Comparison of ENCODE assay signal across 22 mouse cellular contexts in genomic region chr6:115584176-115584575, GRCm38 (mm10). TPM values are rescaled to one million over a fixed set of nuclear protein-coding genes. Genes with fewer than 3 reads are reported as not detected.
DNase-seq lines count a peak whose midpoint lies in the region; ATAC-seq and TF ChIP-seq lines count a peak whose summit lies in the region.
"Had no signal": no experiment of that assay in that cellular context is flagged by ENCODE, and none has a peak within 500 bp of the region (broad histone marks: within the 10 kb centered on the region; RNA-seq: fewer than 3 reads in every experiment).

No protein-coding gene starts in this region.

- no peak for TF ChIP-seq POLR2A in liver, adult 2 months (IDR thresholded peaks at IDR 0.05; ENCODE audit: extremely low read depth, insufficient read depth, low read length)
- TF ChIP-seq POLR2A in small intestine, adult 2 months (IDR thresholded peaks at IDR 0.05; ENCODE audit: low read depth, low read length) = no peak

- no peak for ATAC-seq in liver, embryonic 12.5 days
- ATAC-seq in neural tube, embryonic 15.5 days (ENCODE audit: low FRiP score) = no peak
- ATAC-seq: forebrain, embryonic 14.5 days; inflammation-experienced regulatory T-cells, adult 6 months had no signal

- H3K27ac ChIP-seq in liver, adult 2 months (replicated peaks; ENCODE audit: insufficient read depth, low read depth, low read length) = no peak overlapping the region
- H3K27ac ChIP-seq in liver, embryonic 12.5 days = no peak overlapping the region
- H3K27ac ChIP-seq in small intestine, adult 2 months (ENCODE audit: insufficient read depth, low read depth, low read length) = no peak overlapping the region
- H3K27ac ChIP-seq in neural tube, embryonic 15.5 days (replicated peaks) = no peak overlapping the region
- H3K27ac ChIP-seq: limb, embryonic 10.5 days; liver, embryonic 13.5 days; lung, embryonic 15.5 days had no signal

- 80% methylated on average over 3 of the region's 3 CpGs for WGBS in liver, adult 2 months
- WGBS in liver, embryonic 12.5 days (ENCODE audit: insufficient replicate concordance) = 65% methylated on average over 3 of the region's 3 CpGs
- 25% methylated on average over 3 of the region's 3 CpGs for WGBS in small intestine, adult 2 months
- 82% methylated on average over 3 of the region's 3 CpGs for WGBS in neural tube, embryonic 15.5 days

- H3K36me3 ChIP-seq in liver, adult 2 months (ENCODE audit: control insufficient read depth, insufficient read depth, low read length) = no peaks in the 10 kb centered on the region
- peaks cover 7% of the 10 kb centered on the region for H3K36me3 ChIP-seq in liver, embryonic 12.5 days
- peaks cover 9% of the 10 kb centered on the region; the same call in 1 of the 2 replicates for H3K36me3 ChIP-seq in small intestine, adult 2 months (ENCODE audit: control insufficient read depth, insufficient read depth, low read length)
- peaks cover 20% of the 10 kb centered on the region for H3K36me3 ChIP-seq in neural tube, embryonic 15.5 days
- H3K36me3 ChIP-seq: lung, embryonic 15.5 days had no signal

- no peaks in the 10 kb centered on the region for H3K9me3 ChIP-seq in liver, embryonic 12.5 days (replicated peaks)
- no peaks in the 10 kb centered on the region for H3K9me3 ChIP-seq in neural tube, embryonic 15.5 days (replicated peaks)
- H3K9me3 ChIP-seq: limb, embryonic 10.5 days; liver, embryonic 13.5 days; lung, embryonic 15.5 days had no signal

- no peaks in the 10 kb centered on the region; the same call in 1 of the 2 replicates for H3K79me2 ChIP-seq in liver, adult 2 months (ENCODE audit: control insufficient read depth, insufficient read depth, low read length)

- DNase-seq in kidney, adult 11 months = peak; percentile 55
- DNase-seq in kidney, postnatal 4 days = no peak
- peak; percentile 35 for DNase-seq in liver, adult 2 months (ENCODE audit: extremely low read depth, low read depth, low spot score)
- DNase-seq in NIH3T3 (ENCODE audit: low read depth) = peak; percentile 15
- DNase-seq in cerebellum, adult 8-10 months = no peak
- DNase-seq: cerebellum, adult 18-20 months; gastrocnemius, postnatal 14 days; liver, embryonic 13.5 days; midbrain, embryonic 14.5 days; right cerebral cortex, postnatal 14 days; thymus, adult 18-20 months; thymus, postnatal 4 days had no signal

- no peaks in the 10 kb centered on the region for H3K27me3 ChIP-seq in liver, adult 2 months (ENCODE audit: control insufficient read depth, insufficient read depth, low read length)
- H3K27me3 ChIP-seq in liver, embryonic 12.5 days (replicated peaks) = no peaks in the 10 kb centered on the region
- H3K27me3 ChIP-seq in small intestine, adult 2 months (ENCODE audit: control insufficient read depth, insufficient read depth, low read length) = no peaks in the 10 kb centered on the region
- no peaks in the 10 kb centered on the region for H3K27me3 ChIP-seq in neural tube, embryonic 15.5 days (replicated peaks)
- H3K27me3 ChIP-seq: liver, embryonic 13.5 days; lung, embryonic 15.5 days had no signal

- no peaks in the 10 kb centered on the region for H3K4me1 ChIP-seq in liver, adult 2 months (ENCODE audit: control insufficient read depth, insufficient read depth, low read length)
- H3K4me1 ChIP-seq in liver, embryonic 12.5 days = 0 out of 2 replicates have a peak, but pooled peaks cover 3% of the 10 kb centered on the region
- H3K4me1 ChIP-seq in small intestine, adult 2 months (ENCODE audit: control insufficient read depth, insufficient read depth, insufficient read length, low read length) = no peaks in the 10 kb centered on the region
- no peaks in the 10 kb centered on the region for H3K4me1 ChIP-seq in neural tube, embryonic 15.5 days
- H3K4me1 ChIP-seq: limb, embryonic 10.5 days; liver, embryonic 13.5 days; lung, embryonic 15.5 days had no signal

- H3K4me3 ChIP-seq in liver, adult 2 months (ENCODE audit: insufficient read depth, low read depth, low read length) = no peak overlapping the region
- H3K4me3 ChIP-seq in liver, embryonic 12.5 days = no peak overlapping the region
- H3K4me3 ChIP-seq in small intestine, adult 2 months (ENCODE audit: low read depth, low read length) = no peak overlapping the region
- no peak overlapping the region for H3K4me3 ChIP-seq in neural tube, embryonic 15.5 days (replicated peaks)
- H3K4me3 ChIP-seq: limb, embryonic 10.5 days; liver, embryonic 13.5 days; lung, embryonic 15.5 days; myocyte had no signal

- H3K4me2 ChIP-seq in liver, embryonic 12.5 days = no peak overlapping the region
- no peak overlapping the region for H3K4me2 ChIP-seq in neural tube, embryonic 15.5 days
- H3K4me2 ChIP-seq: liver, embryonic 13.5 days; lung, embryonic 15.5 days had no signal

- TF ChIP-seq CTCF in liver, adult 2 months (IDR thresholded peaks at IDR 0.05; ENCODE audit: low read depth, low read length) = peak; percentile 20; the same call in 1 of the 2 replicates
- TF ChIP-seq CTCF in small intestine, adult 2 months (IDR thresholded peaks at IDR 0.05; ENCODE audit: extremely low read depth, insufficient read length, insufficient replicate concordance, low read depth, low read length) = peak; percentile 26; the same call in 1 of the 2 replicates

- no peak overlapping the region for H3K9ac ChIP-seq in liver, adult 2 months (ENCODE audit: low read depth, low read length)
- H3K9ac ChIP-seq in liver, embryonic 12.5 days = no peak overlapping the region
- no peak overlapping the region for H3K9ac ChIP-seq in neural tube, embryonic 15.5 days (replicated peaks)
- H3K9ac ChIP-seq: liver, embryonic 13.5 days; lung, embryonic 15.5 days had no signal

RNA-seq across cellular contexts. Expression of gene Mkrn2os, which starts 8.2 kb away (rescaled TPM):
- total RNA-seq in liver, adult 2 months (2014; rRNA removed) = 19.2 and 19.5 TPM in 2 replicates
- 25.4 and 29.3 TPM in 2 replicates for polyA plus RNA-seq in liver, adult 2 months (2012; rRNA removed)
- 4.9 and 5.1 TPM in 2 replicates for polyA plus RNA-seq in liver, embryonic 12.5 days (2016; fragmentation: Nextera tagmentation; extraction: Ambion mirVana)
- polyA plus RNA-seq in small intestine, adult 2 months (2012; rRNA removed) = 97.1 and 113 TPM in 2 replicates
- 0.37 and 2.4 TPM in 2 replicates for polyA plus RNA-seq in neural tube, embryonic 15.5 days (2015; fragmentation: Nextera tagmentation; extraction: Ambion mirVana)
- total RNA-seq: left cerebral cortex, adult 8-10 months had no signal
- polyA plus RNA-seq: cortical plate, adult 2 months had no signal

RNA-seq across cellular contexts. Expression of gene Mkrn2, which starts 17.5 kb away (rescaled TPM):
- total RNA-seq in liver, adult 2 months (2014; rRNA removed) = 18.9 and 19.9 TPM in 2 replicates
- 44.0 and 58.1 TPM in 2 replicates for polyA plus RNA-seq in liver, adult 2 months (2012; rRNA removed)
- 14.4 and 15.3 TPM in 2 replicates for polyA plus RNA-seq in liver, embryonic 12.5 days (2016; fragmentation: Nextera tagmentation; extraction: Ambion mirVana)
- 50.1 and 60.8 TPM in 2 replicates for polyA plus RNA-seq in small intestine, adult 2 months (2012; rRNA removed)
- polyA plus RNA-seq in neural tube, embryonic 15.5 days (2015; fragmentation: Nextera tagmentation; extraction: Ambion mirVana) = 34.4 and 37.7 TPM in 2 replicates

RNA-seq across cellular contexts. Expression of gene Tsen2, which starts 39.7 kb away (rescaled TPM):
- total RNA-seq in liver, adult 2 months (2014; rRNA removed) = 4.1 and 5.6 TPM in 2 replicates
- 2.8 and 3.4 TPM in 2 replicates for polyA plus RNA-seq in liver, adult 2 months (2012; rRNA removed)
- 19.7 and 20.7 TPM in 2 replicates for polyA plus RNA-seq in liver, embryonic 12.5 days (2016; fragmentation: Nextera tagmentation; extraction: Ambion mirVana)
- 1.2 and 1.4 TPM in 2 replicates for polyA plus RNA-seq in small intestine, adult 2 months (2012; rRNA removed)
- polyA plus RNA-seq in neural tube, embryonic 15.5 days (2015; fragmentation: Nextera tagmentation; extraction: Ambion mirVana) = 36.5 and 36.9 TPM in 2 replicates

Comparison
In these comparisons a context has a peak if more than half of its experiments do, and no peak if none do; other contexts are left out.
1. DNase-seq: peak in kidney, adult 11 months (single experiment), liver, adult 2 months (single experiment) and NIH3T3 (single experiment); none in kidney, postnatal 4 days (0 of 2) and cerebellum, adult 8-10 months (single experiment).